Mouse (Mus musculus) embryonic stem cell, embryonic (primary cell): ENCODE data around the gene Slmap.

Source experiments
- CTCF ChIA-PET, 4 experiments: fragments of 300-600 bp in 2 of 4; fragments of 350-600 bp in 2 of 4; sonication (Branson Sonifier 250); formaldehyde crosslinking; loops; one replicate each; lab custom pipeline; 2022; ENCODE audit warnings: inconsistent platforms in 2 of 4; lab: Charles Lee
- POLR2A ChIA-PET, 4 experiments: fragments of 300-600 bp in 2 of 4; fragments of 350-600 bp in 2 of 4; sonication (Branson Sonifier 250); formaldehyde crosslinking; loops; one replicate each; lab custom pipeline; 2022; ENCODE audit warnings: antibody characterized with exemption in 4 of 4, inconsistent platforms in 1 of 4; lab: Charles Lee

Gene Slmap

DNA sequence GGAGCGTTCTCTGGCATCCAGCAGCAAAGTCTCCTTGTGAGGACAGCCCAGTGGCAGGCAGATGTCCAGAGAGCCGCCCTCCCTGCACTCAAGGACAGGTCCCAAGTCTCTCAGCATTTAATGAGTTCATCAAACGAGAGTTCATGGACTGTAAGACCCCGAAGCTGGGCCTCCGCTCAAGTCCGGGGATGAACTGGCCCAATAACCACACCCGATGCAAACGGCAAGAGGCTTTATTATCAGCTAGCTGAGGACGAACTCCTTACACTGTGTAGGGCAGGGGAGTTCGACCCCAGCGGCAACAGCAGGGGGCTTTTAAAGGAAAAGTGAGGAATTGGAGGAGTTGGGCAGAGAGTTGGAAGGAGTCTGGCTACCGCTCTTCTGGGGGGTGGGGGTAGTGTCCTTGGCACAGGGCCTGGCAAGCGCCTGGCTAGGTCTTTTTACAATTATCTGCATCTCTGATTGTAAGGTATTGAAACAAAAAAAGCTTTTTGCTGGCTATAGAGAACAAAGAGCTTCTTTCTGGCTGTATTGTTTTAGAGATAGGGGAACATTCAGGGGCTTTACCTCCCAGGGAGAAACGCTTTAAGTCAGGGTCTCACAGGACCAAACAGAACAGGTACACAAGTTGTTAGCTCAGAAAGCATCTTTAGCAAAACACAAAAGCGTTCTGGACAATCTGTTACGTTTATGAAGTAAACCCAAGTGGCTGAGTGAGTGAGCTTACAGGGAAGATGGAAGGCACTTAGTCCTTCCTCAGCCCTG lies 84.5 kb downstream of the Slmap start:
- ChIA-PET CTCF (interaction anchor here in 3 of 4 experiments (0.6 to 1.6 kb wide), 6 partner anchors 9 to 1034 kb away, joined by 3 to 5 read pairs (median 3); no protein-coding TSS in a partner anchor), POLR2A (interaction anchor here in 2 of 4 experiments (0.6 to 2.4 kb wide), 20 partner anchors 9 to 420 kb away, joined by 3 to 12 read pairs (median 4); partner anchors contain the start of gene Slmap (in 2 of the 2))

DNA sequence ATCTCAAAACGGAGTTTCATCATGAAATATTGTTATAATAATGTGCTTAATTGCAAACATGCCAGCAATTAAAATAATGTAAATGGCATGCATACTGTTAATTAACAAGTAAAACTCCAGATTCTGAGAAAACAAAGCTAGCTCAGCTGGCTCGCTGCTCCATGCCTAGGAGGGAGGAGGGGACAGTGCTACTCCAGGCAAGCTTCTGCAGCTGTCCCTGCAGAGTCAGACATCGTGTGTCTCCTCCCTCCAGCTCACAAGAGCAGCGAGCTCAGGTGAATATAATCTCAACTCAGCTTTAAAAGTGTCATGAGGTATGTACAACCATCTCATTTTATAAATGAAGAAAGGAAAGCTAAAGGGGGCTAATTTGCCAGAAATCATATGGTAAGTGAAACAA lies 86.2 kb downstream of the Slmap start:
- ChIA-PET POLR2A (interaction anchor here in 2 of 4 experiments (0.6 to 1.3 kb wide), 4 partner anchors 11 to 86 kb away, joined by 3 to 4 read pairs (median 3); no protein-coding TSS in a partner anchor), CTCF (no interaction called here)

GRCm38 (mm10) chr14:26447223-26447622 lies 87.5 kb downstream of the Slmap start:
- CTCF ChIA-PET = no interaction called here
- POLR2A ChIA-PET = interaction anchor here in 1 of 4 experiments (0.7 to 0.8 kb wide), 2 partner anchors 18 to 60 kb away, joined by 3 read pairs; no protein-coding TSS in a partner anchor

GRCm38 (mm10) chr14:26446538-26446937 lies 88.2 kb downstream of the Slmap start:
- CTCF ChIA-PET = no interaction called here
- POLR2A ChIA-PET = interaction anchor here in 1 of 4 experiments (1.2 kb wide), 1 partner anchor 14 kb away, joined by 3 read pairs; no protein-coding TSS in a partner anchor

- ChIA-PET POLR2A (interaction anchor here in 2 of 4 experiments (0.6 to 2.2 kb wide), 10 partner anchors 8 to 197 kb away, joined by 3 to 12 read pairs (median 3); no protein-coding TSS in a partner anchor), CTCF (interaction anchor here in 2 of 4 experiments (0.6 to 1.0 kb wide), 2 partner anchors 12 to 32 kb away, joined by 3 to 5 read pairs; no protein-coding TSS in a partner anchor)
These were observed 92.2 kb downstream of the Slmap start for GRCm38 (mm10) chr14:26442534-26442933.

DNA sequence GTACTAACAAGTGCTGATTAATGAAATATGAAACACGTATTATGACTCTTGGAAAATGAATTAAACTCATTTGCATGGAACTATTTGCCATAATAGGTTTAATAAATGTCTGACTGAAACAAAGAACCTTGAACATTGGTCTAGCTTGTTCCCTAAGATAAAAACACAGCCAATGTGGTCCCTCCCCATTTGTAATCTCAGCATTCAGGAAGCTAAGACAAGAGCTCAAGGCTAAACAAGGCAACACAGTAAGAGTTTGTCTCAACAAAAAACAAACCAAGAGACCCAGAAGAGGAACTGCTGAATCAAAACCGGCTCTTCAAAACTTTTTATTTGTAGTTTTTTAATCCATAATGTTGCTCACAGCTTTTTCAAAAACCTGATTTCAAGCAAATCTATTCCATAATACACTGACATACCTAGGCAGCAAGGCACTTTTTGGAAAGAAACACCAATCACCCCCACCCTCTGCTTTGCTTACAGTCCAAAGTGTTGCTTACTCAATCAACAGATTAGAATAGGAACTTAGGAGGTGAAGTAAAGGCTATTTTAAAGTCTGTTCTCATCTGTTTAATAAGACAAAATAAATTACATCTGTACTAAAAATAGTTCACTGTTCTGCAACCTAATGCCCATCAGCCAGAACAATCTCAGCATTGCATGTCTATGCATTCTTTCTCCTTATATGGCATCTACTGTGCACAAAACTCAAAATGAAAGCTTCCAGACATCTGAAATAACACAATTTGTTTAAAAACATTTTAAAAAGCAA lies 93.5 kb downstream of the Slmap start:
- CTCF ChIA-PET = interaction anchor here in 2 of 4 experiments (0.6 to 1.0 kb wide), 2 partner anchors 9 to 14 kb away, joined by 3 read pairs; no protein-coding TSS in a partner anchor
- POLR2A ChIA-PET = interaction anchor here in 2 of 4 experiments (1.1 to 2.2 kb wide), 4 partner anchors 9 to 198 kb away, joined by 3 to 12 read pairs (median 5); no protein-coding TSS in a partner anchor

DNA sequence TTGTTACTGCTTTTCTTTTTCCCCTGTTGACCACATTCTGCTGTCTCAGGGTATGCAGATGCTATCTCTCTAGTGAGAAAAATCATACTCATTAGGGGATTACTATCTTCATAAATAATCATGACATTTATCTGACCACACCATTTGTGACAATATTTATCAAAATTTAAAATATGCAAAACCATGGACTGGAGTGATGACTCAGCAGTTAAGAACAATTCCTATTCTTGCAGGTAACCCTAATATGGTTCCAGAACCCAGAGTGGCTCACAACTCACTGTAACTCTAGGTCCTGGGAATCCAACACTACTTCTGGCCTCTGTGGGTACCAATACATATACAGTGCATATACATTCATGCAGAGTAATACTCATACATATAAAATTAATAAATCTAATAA lies 94.7 kb downstream of the Slmap start:
- POLR2A ChIA-PET = no interaction called here
- CTCF ChIA-PET = no interaction called here

DNA sequence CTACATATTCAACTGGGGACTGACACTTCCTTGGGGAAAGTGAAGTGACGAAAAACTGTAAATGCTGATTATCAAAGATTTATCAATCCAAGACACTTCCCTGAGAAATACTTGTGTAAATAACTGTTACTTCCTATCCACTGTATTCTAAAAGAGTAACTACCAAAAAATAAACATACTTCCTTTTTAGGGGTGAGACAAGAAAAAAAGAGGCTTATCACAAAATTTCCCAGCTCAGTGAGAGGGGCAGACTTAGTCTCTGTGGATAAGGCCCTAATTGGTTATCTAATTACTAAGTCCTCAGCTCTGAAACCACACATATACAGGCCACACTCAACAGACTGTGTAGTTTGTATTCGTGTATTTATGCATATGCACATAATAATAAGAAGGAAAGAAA lies 97.0 kb downstream of the Slmap start:
- POLR2A ChIA-PET = interaction anchor here in 1 of 4 experiments (0.9 to 1.9 kb wide), 3 partner anchors 11 to 77 kb away, joined by 3 to 4 read pairs (median 3); no protein-coding TSS in a partner anchor
- CTCF ChIA-PET = no interaction called here

GRCm38 (mm10) chr14:26436304-26436703 lies 98.4 kb downstream of the Slmap start:
- ChIA-PET POLR2A (interaction anchor here in 2 of 4 experiments (1.4 to 1.6 kb wide), 2 partner anchors 14 to 139 kb away, joined by 3 to 4 read pairs; no protein-coding TSS in a partner anchor), CTCF (interaction anchor here in 3 of 4 experiments (0.6 to 2.1 kb wide), 6 partner anchors 49 to 657 kb away, joined by 3 to 15 read pairs (median 4); no protein-coding TSS in a partner anchor)

GRCm38 (mm10) chr14:26432320-26432719 lies 102.4 kb downstream of the Slmap start:
- ChIA-PET CTCF (interaction anchor here in 2 of 4 experiments (0.6 to 0.7 kb wide), 2 partner anchors 9 to 533 kb away, joined by 3 to 4 read pairs; no protein-coding TSS in a partner anchor), POLR2A (interaction anchor here in 1 of 4 experiments (1.2 kb wide), 1 partner anchor 14 kb away, joined by 3 read pairs; no protein-coding TSS in a partner anchor)

GRCm38 (mm10) chr14:26431919-26432318 lies 102.8 kb downstream of the Slmap start:
- ChIA-PET CTCF (interaction anchor here in 2 of 4 experiments (0.6 to 0.7 kb wide), 2 partner anchors 9 to 534 kb away, joined by 3 to 4 read pairs; no protein-coding TSS in a partner anchor), POLR2A (no interaction called here)

DNA sequence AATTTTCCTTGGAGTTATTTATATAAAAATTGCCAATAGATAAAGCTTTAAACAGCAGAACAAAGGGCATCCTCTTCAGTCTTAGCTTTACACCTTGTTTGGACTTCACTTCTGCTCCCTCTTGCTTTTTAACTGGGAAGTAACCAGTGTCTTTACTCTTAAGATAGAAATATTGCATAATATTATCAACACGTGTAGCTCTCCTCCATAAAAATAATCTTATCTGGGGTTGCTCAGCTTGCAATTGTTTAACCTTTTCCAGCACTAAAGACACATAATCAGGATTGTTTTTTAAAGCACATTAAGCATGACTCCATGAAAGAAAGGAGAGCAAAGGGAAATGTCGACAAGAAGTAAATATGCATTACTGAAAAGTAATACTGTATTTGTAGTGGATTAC lies 114.5 kb downstream of the Slmap start:
- ChIA-PET CTCF (no interaction called here), POLR2A (interaction anchor here in 1 of 4 experiments (0.8 to 0.9 kb wide), 2 partner anchors 9 to 187 kb away, joined by 3 read pairs; no protein-coding TSS in a partner anchor)

GRCm38 (mm10) chr14:26417956-26418355 lies 116.8 kb downstream of the Slmap start:
- CTCF ChIA-PET = interaction anchor here in 1 of 4 experiments (0.7 kb wide), 1 partner anchor 115 kb away, joined by 3 read pairs; no protein-coding TSS in a partner anchor
- POLR2A ChIA-PET = interaction anchor here in 3 of 4 experiments (0.7 to 1.3 kb wide), 3 partner anchors 12 to 701 kb away, joined by 3 read pairs; no protein-coding TSS in a partner anchor

DNA sequence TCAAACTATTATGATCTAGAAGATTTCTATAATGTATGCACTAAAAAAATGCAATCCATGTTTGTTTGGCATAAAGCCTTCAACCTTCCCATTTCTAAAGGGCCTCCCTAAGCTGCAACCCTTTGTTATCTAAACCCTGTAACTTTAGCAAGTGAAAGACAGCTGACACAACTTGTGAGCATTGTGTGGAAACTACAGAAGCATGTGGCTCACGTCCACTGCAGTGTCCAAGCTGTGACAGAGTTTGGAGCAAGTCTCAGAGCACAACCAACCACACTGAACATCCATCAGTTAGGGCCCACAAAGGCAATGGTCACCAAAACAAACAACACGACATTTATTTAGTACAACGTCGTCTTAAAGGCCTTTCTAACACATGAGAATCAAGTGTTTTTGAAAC lies 117.6 kb downstream of the Slmap start:
- ChIA-PET POLR2A (interaction anchor here in 3 of 4 experiments (0.5 to 1.3 kb wide), 4 partner anchors 11 to 659 kb away, joined by 3 to 7 read pairs (median 3); no protein-coding TSS in a partner anchor), CTCF (interaction anchor here in 1 of 4 experiments (0.6 kb wide), 1 partner anchor 27 kb away, joined by 4 read pairs; no protein-coding TSS in a partner anchor)

DNA sequence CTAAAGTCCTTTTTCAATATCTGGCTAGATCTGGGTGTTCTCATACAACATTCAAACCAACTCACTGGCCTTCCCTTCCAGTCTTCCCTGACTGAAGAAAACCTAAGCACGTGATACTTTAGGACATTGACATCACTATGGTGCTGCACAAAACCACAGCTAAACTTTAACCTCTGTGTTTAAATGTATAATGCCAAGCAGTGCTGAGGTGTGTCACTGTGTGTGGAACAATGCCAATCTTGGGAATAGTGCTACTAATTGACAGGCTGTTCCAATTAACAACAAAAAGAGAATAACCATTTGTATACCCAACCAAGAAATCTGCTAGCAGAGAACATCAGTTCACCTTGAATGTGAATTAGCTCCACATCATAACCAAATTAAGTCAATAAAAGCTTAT lies 121.2 kb downstream of the Slmap start:
- POLR2A ChIA-PET = no interaction called here
- CTCF ChIA-PET = no interaction called here

DNA sequence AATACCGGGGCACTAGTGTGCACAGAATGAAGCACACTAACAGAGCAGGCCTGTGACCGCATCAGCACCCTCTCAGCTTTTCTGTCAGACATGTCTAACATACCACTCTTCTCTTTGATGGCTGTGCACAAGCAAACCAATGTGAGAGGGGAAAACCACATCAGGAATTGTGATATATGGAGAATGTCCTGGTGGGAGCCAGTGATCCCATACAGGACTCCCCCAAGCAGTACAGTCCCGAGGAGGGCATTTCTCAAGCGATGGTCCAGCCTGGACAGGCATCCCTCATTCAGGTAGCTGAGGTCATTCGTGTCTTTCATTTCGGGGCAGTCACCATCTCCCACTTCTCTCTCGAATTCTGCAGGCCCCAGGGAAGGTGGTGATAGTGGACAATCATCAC lies 128.0 kb downstream of the Slmap start:
- CTCF ChIA-PET = no interaction called here
- POLR2A ChIA-PET = interaction anchor here in 1 of 4 experiments (1.3 kb wide), 1 partner anchor 11 kb away, joined by 3 read pairs; no protein-coding TSS in a partner anchor

- ChIA-PET CTCF (interaction anchor here (0.6 to 1.0 kb wide), 5 partner anchors 22 to 608 kb away, joined by 3 to 4 read pairs (median 3); no protein-coding TSS in a partner anchor), POLR2A (interaction anchor here in 1 of 4 experiments (0.8 kb wide), 1 partner anchor 18 kb away, joined by 3 read pairs; no protein-coding TSS in a partner anchor)
These were observed 136.1 kb downstream of the Slmap start for GRCm38 (mm10) chr14:26398508-26399160.
